Mouse (Mus musculus) bone marrow macrophage, adult 2 months (primary cell): Measurements from ENCODE around the gene 2310030G06Rik. TPM values are rescaled to one million over a fixed set of nuclear protein-coding genes. Genes with fewer than 3 reads are reported as not detected.
A peak's percentile ranks its signal among the peaks of the same experiment; 100 is the strongest.

ENCODE experiments used
- H3K27ac ChIP-seq: 2 replicates; pipeline ENCODE4 v1.5.1; 2012; ENCODE audit warnings: low read depth, low read length; ENCODE audit not compliant: insufficient read depth
- H3K4me1 ChIP-seq: 2 replicates; pipeline ENCODE4 v1.6.1; 2012; ENCODE audit warnings: low read length; ENCODE audit not compliant: control insufficient read depth, insufficient read depth
- H3K4me3 ChIP-seq: 2 replicates; pipeline ENCODE4 v1.5.1; 2012; ENCODE audit warnings: mild to moderate bottlenecking, low read length, moderate library complexity; ENCODE audit not compliant: insufficient read depth
- CTCF ChIP-seq: IDR thresholded peaks from 2 replicates; pipeline ENCODE4 v1.5.1; 2012; ENCODE audit warnings: low read depth, mild to moderate bottlenecking, low read length, moderate library complexity
- POLR2A ChIP-seq: IDR thresholded peaks from 2 replicates; pipeline ENCODE4 v1.6.1; 2012; ENCODE audit warnings: mild to moderate bottlenecking, low read depth, low read length, borderline replicate concordance
- polyA plus RNA-seq: library from polyadenylated mRNA; stranded (reverse); fragments of >200 nt; gene quantifications from 2 replicates; pipeline ENCODE4 v1.2.4, GENCODE M21; 2012; ENCODE audit not compliant: missing spikeins, insufficient read depth, insufficient read length

2310030G06Rik gene
- polyA plus RNA-seq, 1 experiment = not detected

- TF ChIP-seq POLR2A (no peak), CTCF (peak; percentile 40; the same call in 1 of the 2 replicates)
- Histone ChIP-seq H3K4me3 (no peak overlapping the region), H3K4me1 (peaks cover 14% of the 10 kb centered on the region), H3K27ac (no peak overlapping the region)
These were observed 37.2 kb downstream of the 2310030G06Rik start for GRCm38 (mm10) chr9:50709108-50709507.

- Histone ChIP-seq H3K4me3 (no peak overlapping the region), H3K4me1 (peaks cover 3% of the 10 kb centered on the region; the same call in 1 of the 2 replicates)
- TF ChIP-seq POLR2A (no peak), CTCF (no peak)
These were observed 41.4 kb downstream of the 2310030G06Rik start for GRCm38 (mm10) chr9:50704907-50705306.

GRCm38 (mm10) chr9:50700921-50701691 lies 45.2 kb downstream of the 2310030G06Rik start:
- TF ChIP-seq POLR2A (no peak), CTCF (no peak)

More at GRCm38 (mm10) chr9:50704907-50705306, 41.4 kb downstream of the 2310030G06Rik start:
- no peak overlapping the region for H3K27ac ChIP-seq

GRCm38 (mm10) chr9:50698418-50699409 lies 47.6 kb downstream of the 2310030G06Rik start:
- Histone ChIP-seq H3K4me3 (peak overlapping the region; percentile 52), H3K27ac (no peak overlapping the region)
- no peak for TF ChIP-seq POLR2A
- TF ChIP-seq CTCF = no peak

More at GRCm38 (mm10) chr9:50700921-50701691, 45.2 kb downstream of the 2310030G06Rik start:
- Histone ChIP-seq H3K4me3 (no peak overlapping the region), H3K27ac (no peak overlapping the region), H3K4me1 (peaks cover 7% of the 10 kb centered on the region; the same call in 1 of the 2 replicates)

GRCm38 (mm10) chr9:50697706-50698041 lies 48.7 kb downstream of the 2310030G06Rik start:
- H3K4me3 ChIP-seq = peak overlapping the region; percentile 41; the same call in 1 of the 2 replicates
- no peak overlapping the region for H3K27ac ChIP-seq
- peaks cover 4% of the 10 kb centered on the region; the same call in 1 of the 2 replicates for H3K4me1 ChIP-seq
- TF ChIP-seq CTCF (no peak), POLR2A (no peak)

More at GRCm38 (mm10) chr9:50698418-50699409, 47.6 kb downstream of the 2310030G06Rik start:
- H3K4me1 ChIP-seq = peaks cover 4% of the 10 kb centered on the region; the same call in 1 of the 2 replicates

GRCm38 (mm10) chr9:50696851-50697705 lies 49.3 kb downstream of the 2310030G06Rik start:
- Histone ChIP-seq H3K4me3 (no peak overlapping the region), H3K27ac (no peak overlapping the region), H3K4me1 (peaks cover 4% of the 10 kb centered on the region; the same call in 1 of the 2 replicates)
- TF ChIP-seq POLR2A (no peak), CTCF (no peak)

- Histone ChIP-seq H3K27ac (no peak overlapping the region), H3K4me1 (peaks cover 4% of the 10 kb centered on the region; the same call in 1 of the 2 replicates), H3K4me3 (no peak overlapping the region)
- TF ChIP-seq POLR2A (no peak), CTCF (no peak)
These were observed 51.2 kb downstream of the 2310030G06Rik start for GRCm38 (mm10) chr9:50695153-50695552.

GRCm38 (mm10) chr9:50693631-50694030 lies 52.7 kb downstream of the 2310030G06Rik start:
- no peak overlapping the region for H3K4me3 ChIP-seq
- peaks cover 4% of the 10 kb centered on the region; the same call in 1 of the 2 replicates for H3K4me1 ChIP-seq
- H3K27ac ChIP-seq = no peak overlapping the region
- no peak for TF ChIP-seq POLR2A
- no peak for TF ChIP-seq CTCF
